Mouse (Mus musculus) brown adipose tissue, adult 24 weeks (tissue): ENCODE measurements at regions not wholly inside any gene's neighbourhood (a gene's known extent, or its start where the extent isn't known, plus 50 kb on each side); places are given as distances from the start of the nearest gene placed in this dataset.

ENCODE experiments used
- H3K27ac ChIP-seq: fragments of 200-500 bp; replicated peaks from 2 replicates; pipeline ENCODE4 v1.5.1; 2012; ENCODE audit warnings: low read depth, mild to moderate bottlenecking, low read length
- H3K4me1 ChIP-seq: fragments of 200-500 bp; 2 replicates; pipeline ENCODE4 v1.6.1; 2012; ENCODE audit warnings: low read length, mixed read lengths; ENCODE audit not compliant: control insufficient read depth, insufficient read depth, insufficient read length
- H3K4me3 ChIP-seq: fragments of 200-500 bp; 2 replicates; pipeline ENCODE4 v1.5.1; 2012; ENCODE audit warnings: low read depth, mild to moderate bottlenecking, low read length, moderate library complexity; ENCODE audit not compliant: insufficient read depth

- no peak overlapping the region for H3K4me3 ChIP-seq
- H3K27ac ChIP-seq: no peak overlapping the region
- no peaks in the 10 kb centered on the region for H3K4me1 ChIP-seq
Measured at GRCm38 (mm10) chr4:97431239-97431638, 248.3 kb upstream of the Gm10192 start.

DNA sequence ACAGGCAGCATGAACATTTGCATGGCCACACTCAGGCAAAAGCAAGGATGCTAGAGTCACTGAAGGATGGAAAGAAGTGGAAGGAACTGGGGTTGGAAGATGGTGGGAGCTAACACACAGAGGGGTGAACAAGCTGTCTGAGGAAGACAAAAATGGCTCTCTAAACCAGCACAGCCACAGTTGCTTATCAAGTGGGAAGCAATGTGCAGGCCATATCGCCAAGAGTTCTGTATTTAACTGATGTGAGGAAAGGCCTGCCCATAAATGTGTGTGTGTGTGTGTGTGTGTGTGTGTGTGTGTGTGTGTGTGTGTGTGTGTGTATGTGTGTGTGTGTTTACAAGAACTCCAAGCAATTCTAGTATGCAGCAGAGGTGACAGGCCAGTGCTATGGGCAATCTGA lies 236.9 kb upstream of the Gm10192 start:
- Histone ChIP-seq H3K4me3 (no peak overlapping the region), H3K4me1 (peaks cover 5% of the 10 kb centered on the region; the same call in 1 of the 2 replicates), H3K27ac (no peak overlapping the region)

GRCm38 (mm10) chr4:97418616-97419015 lies 235.7 kb upstream of the Gm10192 start:
- H3K4me1 ChIP-seq: peaks cover 5% of the 10 kb centered on the region; the same call in 1 of the 2 replicates
- H3K27ac ChIP-seq: peak overlapping the region; percentile 74
- H3K4me3 ChIP-seq: no peak overlapping the region

- Histone ChIP-seq H3K4me3 (no peak overlapping the region), H3K27ac (peak overlapping the region; percentile 83)
Measured at GRCm38 (mm10) chr4:97417943-97418342, 235.0 kb upstream of the Gm10192 start.

GRCm38 (mm10) chr4:97408633-97409296 lies 225.8 kb upstream of the Gm10192 start:
- H3K27ac ChIP-seq: no peak overlapping the region
- H3K4me3 ChIP-seq: no peak overlapping the region
- no peaks in the 10 kb centered on the region; the same call in 1 of the 2 replicates for H3K4me1 ChIP-seq

More at GRCm38 (mm10) chr4:97417943-97418342, 235.0 kb upstream of the Gm10192 start:
- H3K4me1 ChIP-seq: peaks cover 5% of the 10 kb centered on the region; the same call in 1 of the 2 replicates

GRCm38 (mm10) chr4:97394697-97395280 lies 211.8 kb upstream of the Gm10192 start:
- no peaks in the 10 kb centered on the region for H3K4me1 ChIP-seq
- H3K27ac ChIP-seq: no peak overlapping the region
- no peak overlapping the region for H3K4me3 ChIP-seq

- Histone ChIP-seq H3K4me3 (no peak overlapping the region), H3K4me1 (no peaks in the 10 kb centered on the region), H3K27ac (no peak overlapping the region)
Measured at GRCm38 (mm10) chr4:97381084-97381483, 198.1 kb upstream of the Gm10192 start.

- Histone ChIP-seq H3K4me1 (no peaks in the 10 kb centered on the region), H3K27ac (no peak overlapping the region), H3K4me3 (no peak overlapping the region)
Measured at GRCm38 (mm10) chr4:97377593-97378542, 194.9 kb upstream of the Gm10192 start.

DNA sequence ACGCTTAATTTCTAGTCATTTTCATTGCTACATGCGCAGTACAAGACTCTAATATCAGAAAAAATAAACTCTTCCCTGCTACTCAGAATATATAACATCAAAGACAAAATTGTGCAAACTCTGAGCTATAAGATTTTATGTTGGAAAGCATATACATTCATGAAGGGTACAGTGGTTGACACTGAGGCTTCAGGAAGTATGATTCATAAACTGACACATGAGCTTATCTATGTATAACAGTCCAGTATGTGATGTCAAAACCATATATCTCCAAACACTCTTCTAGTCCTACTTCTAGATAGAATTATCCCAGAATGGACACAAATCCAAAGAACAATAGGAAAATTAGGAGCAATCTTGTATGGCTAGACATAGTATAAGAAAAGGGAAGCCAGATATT lies 177.5 kb upstream of the Gm10192 start:
- Histone ChIP-seq H3K4me1 (no peaks in the 10 kb centered on the region), H3K4me3 (no peak overlapping the region), H3K27ac (no peak overlapping the region)

- H3K4me1 ChIP-seq: no peaks in the 10 kb centered on the region
- H3K27ac ChIP-seq: no peak overlapping the region
- H3K4me3 ChIP-seq: no peak overlapping the region
Measured at GRCm38 (mm10) chr4:97357958-97358357, 175.0 kb upstream of the Gm10192 start.

- no peak overlapping the region for H3K4me3 ChIP-seq
- no peaks in the 10 kb centered on the region for H3K4me1 ChIP-seq
- H3K27ac ChIP-seq: no peak overlapping the region
Measured at GRCm38 (mm10) chr4:97346799-97347198, 163.8 kb upstream of the Gm10192 start.

DNA sequence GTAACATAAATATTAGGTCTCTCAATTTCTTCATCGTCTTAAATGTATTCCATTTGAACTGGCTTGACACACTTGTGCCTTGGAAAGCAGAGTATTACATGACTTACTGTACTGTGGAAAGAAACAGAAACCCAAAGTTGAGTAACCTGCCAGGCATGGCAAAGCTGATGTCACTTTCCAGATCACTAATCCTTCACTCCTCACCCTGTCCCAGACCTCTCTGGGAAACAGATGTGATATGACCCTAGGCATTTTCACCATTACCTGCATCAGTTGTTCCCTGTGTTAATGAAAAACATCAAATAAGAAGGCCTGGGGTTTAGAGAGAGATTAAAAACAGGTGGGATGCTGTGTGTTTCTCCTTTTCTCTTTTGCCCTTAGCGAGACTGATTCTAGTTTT lies 161.4 kb upstream of the Gm10192 start:
- Histone ChIP-seq H3K27ac (no peak overlapping the region), H3K4me3 (no peak overlapping the region), H3K4me1 (no peaks in the 10 kb centered on the region)

DNA sequence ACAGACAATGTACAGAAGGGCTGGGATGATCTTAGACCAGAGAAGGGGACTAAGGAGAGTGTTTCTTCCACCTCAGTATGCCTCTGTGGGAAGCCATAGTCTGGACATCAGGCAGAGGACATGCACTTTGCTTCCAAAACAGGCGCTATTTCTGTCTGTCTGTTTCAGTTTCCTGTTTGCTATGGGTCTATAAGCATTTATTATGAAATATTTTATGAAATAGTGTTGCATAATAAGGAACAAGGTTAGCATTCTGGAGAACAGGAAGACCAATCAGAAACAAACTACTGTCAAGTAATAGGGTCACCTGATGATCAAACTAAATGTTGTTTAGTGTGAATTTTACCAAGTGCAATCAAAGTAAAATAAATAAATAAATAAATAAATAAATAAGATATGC lies 160.4 kb upstream of the Gm10192 start:
- H3K27ac ChIP-seq: no peak overlapping the region
- H3K4me1 ChIP-seq: no peaks in the 10 kb centered on the region
- H3K4me3 ChIP-seq: no peak overlapping the region
